Mouse (Mus musculus): ENCODE measurements at regions not wholly inside any gene's neighbourhood (a gene's known extent, or its start where the extent isn't known, plus 50 kb on each side); places are given as distances from the start of the nearest gene placed in this dataset.

DNA sequence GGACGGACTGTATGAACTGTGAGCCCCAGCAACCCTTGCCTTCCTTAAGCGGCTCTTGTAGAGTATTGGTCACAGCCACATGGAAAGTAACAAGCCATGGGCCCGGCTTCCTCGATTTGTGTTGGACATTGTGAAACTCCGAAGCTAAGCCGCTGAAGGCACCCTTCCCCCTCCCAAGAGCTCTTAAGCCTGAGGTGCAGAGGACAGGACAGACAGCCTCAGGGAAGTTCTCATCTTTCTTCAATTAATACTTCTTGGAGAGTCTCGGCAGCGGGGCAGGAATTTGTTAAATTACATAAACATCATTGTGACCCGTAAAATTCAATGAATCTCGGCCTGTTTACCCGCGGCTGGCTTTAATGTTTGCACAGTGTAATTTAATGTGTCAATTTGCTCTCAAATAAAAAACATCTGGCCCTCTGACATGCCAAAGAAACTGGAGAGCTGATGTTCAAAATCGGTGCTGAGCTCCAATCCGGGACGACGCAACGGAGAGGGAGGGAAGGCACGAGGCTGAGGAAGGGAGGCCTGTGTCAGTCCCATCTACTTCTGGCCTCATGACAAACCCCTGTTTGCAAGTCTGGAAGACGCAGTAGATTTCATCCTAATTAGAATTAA is 208.4 kb upstream of the Tle3 start:
- 58% methylated on average over 19 of the region's 19 CpGs for WGBS
- ATAC-seq = no peak

GRCm38 (mm10) chr9:61164501-61165251 is 207.5 kb upstream of the Tle3 start:
- H3K4me3 ChIP-seq (ENCODE audit: low read depth, low read length) = no peak overlapping the region
- no peaks in the 10 kb centered on the region for H3K36me3 ChIP-seq (ENCODE audit: insufficient read depth)
- 0 out of 2 replicates have a peak, but pooled peaks cover 8% of the 10 kb centered on the region for H3K4me1 ChIP-seq (ENCODE audit: insufficient read depth)
- 0 out of 2 replicates have a peak, but pooled peaks cover 3% of the 10 kb centered on the region for H3K27me3 ChIP-seq (ENCODE audit: insufficient read depth, low read length)
- no peak overlapping the region for H3K4me2 ChIP-seq (ENCODE audit: low read depth)
- no peak overlapping the region for H3K9ac ChIP-seq
- no peak for DNase-seq
- TF ChIP-seq CTCF (IDR thresholded peaks at IDR 0.05; ENCODE audit: low read depth) = no peak
- no peak for ATAC-seq
- H3K9me3 ChIP-seq (ENCODE audit: low read length) = no peaks in the 10 kb centered on the region
- no peak overlapping the region for H3K27ac ChIP-seq (ENCODE audit: low read depth, low read length)
- 67% methylated on average over 11 of the region's 11 CpGs for WGBS

More for the DNA sequence above, 208.4 kb upstream of the Tle3 start:
- no peaks in the 10 kb centered on the region for H3K36me3 ChIP-seq (ENCODE audit: insufficient read depth)
- H3K4me1 ChIP-seq (ENCODE audit: insufficient read depth) = 0 out of 2 replicates have a peak, but pooled peaks cover 8% of the 10 kb centered on the region
- no peak for TF ChIP-seq CTCF (IDR thresholded peaks at IDR 0.05; ENCODE audit: low read depth)
- H3K4me2 ChIP-seq (ENCODE audit: low read depth) = no peak overlapping the region
- H3K4me3 ChIP-seq (ENCODE audit: low read depth, low read length) = no peak overlapping the region
- no peak overlapping the region for H3K9ac ChIP-seq
- DNase-seq = no peak
- 0 out of 2 replicates have a peak, but pooled peaks cover 3% of the 10 kb centered on the region for H3K27me3 ChIP-seq (ENCODE audit: insufficient read depth, low read length)
- no peaks in the 10 kb centered on the region for H3K9me3 ChIP-seq (ENCODE audit: low read length)
- H3K27ac ChIP-seq (ENCODE audit: low read depth, low read length) = no peak overlapping the region

- no peak overlapping the region for H3K9ac ChIP-seq
- 89% methylated on average over 2 of the region's 2 CpGs for WGBS
- 0 out of 2 replicates have a peak, but pooled peaks cover 8% of the 10 kb centered on the region for H3K4me1 ChIP-seq (ENCODE audit: insufficient read depth)
- ATAC-seq (no peak), DNase-seq (no peak)
- no peak for TF ChIP-seq CTCF (IDR thresholded peaks at IDR 0.05; ENCODE audit: low read depth)
- no peaks in the 10 kb centered on the region for H3K36me3 ChIP-seq (ENCODE audit: insufficient read depth)
- no peak overlapping the region for H3K4me3 ChIP-seq (ENCODE audit: low read depth, low read length)
- H3K27ac ChIP-seq (ENCODE audit: low read depth, low read length) = no peak overlapping the region
- H3K27me3 ChIP-seq (ENCODE audit: insufficient read depth, low read length) = 0 out of 2 replicates have a peak, but pooled peaks cover 3% of the 10 kb centered on the region
- no peaks in the 10 kb centered on the region for H3K9me3 ChIP-seq (ENCODE audit: low read length)
- H3K4me2 ChIP-seq (ENCODE audit: low read depth) = no peak overlapping the region
Measured at GRCm38 (mm10) chr9:61166115-61166514, 206.1 kb upstream of the Tle3 start.

GRCm38 (mm10) chr9:61167097-61167842 is 204.9 kb upstream of the Tle3 start:
- Histone ChIP-seq H3K36me3 (ENCODE audit: insufficient read depth) (no peaks in the 10 kb centered on the region), H3K4me2 (ENCODE audit: low read depth) (no peak overlapping the region), H3K27ac (ENCODE audit: low read depth, low read length) (no peak overlapping the region), H3K4me1 (ENCODE audit: insufficient read depth) (0 out of 2 replicates have a peak, but pooled peaks cover 8% of the 10 kb centered on the region), H3K9me3 (ENCODE audit: low read length) (no peaks in the 10 kb centered on the region), H3K4me3 (ENCODE audit: low read depth, low read length) (no peak overlapping the region), H3K9ac (no peak overlapping the region), H3K27me3 (ENCODE audit: insufficient read depth, low read length) (no peaks in the 10 kb centered on the region)
- no peak for TF ChIP-seq CTCF (IDR thresholded peaks at IDR 0.05; ENCODE audit: low read depth)
- ATAC-seq = no peak
- no peak for DNase-seq
- WGBS = 82% methylated on average over 11 of the region's 11 CpGs

DNA sequence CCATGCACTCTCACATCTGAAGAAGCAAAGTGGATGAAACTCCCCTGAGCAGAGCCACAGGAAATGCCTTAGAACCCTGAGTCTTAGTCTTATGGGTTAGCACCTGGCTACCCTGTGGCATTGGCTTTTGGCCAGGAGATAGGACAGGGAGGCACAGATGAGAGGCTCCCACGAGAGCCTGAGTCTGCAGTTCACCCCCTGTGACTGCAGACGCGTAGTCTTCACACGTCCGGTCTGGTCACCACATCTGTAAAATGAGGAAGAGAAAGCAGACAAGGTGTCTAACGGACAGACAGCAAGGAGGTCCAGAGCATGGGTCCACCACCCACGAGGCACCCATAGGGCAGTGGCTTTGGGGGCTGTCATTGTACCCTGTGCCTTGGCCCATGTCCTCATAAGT is 203.2 kb upstream of the Tle3 start:
- H3K9me3 ChIP-seq (ENCODE audit: low read length) = no peaks in the 10 kb centered on the region
- no peak overlapping the region for H3K4me2 ChIP-seq (ENCODE audit: low read depth)
- no peak overlapping the region for H3K27ac ChIP-seq (ENCODE audit: low read depth, low read length)
- no peak for ATAC-seq
- DNase-seq = no peak
- no peaks in the 10 kb centered on the region for H3K4me1 ChIP-seq (ENCODE audit: insufficient read depth)
- no peaks in the 10 kb centered on the region for H3K27me3 ChIP-seq (ENCODE audit: insufficient read depth, low read length)
- H3K36me3 ChIP-seq (ENCODE audit: insufficient read depth) = no peaks in the 10 kb centered on the region
- H3K4me3 ChIP-seq (ENCODE audit: low read depth, low read length) = no peak overlapping the region
- H3K9ac ChIP-seq = no peak overlapping the region
- no peak for TF ChIP-seq CTCF (IDR thresholded peaks at IDR 0.05; ENCODE audit: low read depth)
- WGBS = 87% methylated on average over 7 of the region's 7 CpGs

DNA sequence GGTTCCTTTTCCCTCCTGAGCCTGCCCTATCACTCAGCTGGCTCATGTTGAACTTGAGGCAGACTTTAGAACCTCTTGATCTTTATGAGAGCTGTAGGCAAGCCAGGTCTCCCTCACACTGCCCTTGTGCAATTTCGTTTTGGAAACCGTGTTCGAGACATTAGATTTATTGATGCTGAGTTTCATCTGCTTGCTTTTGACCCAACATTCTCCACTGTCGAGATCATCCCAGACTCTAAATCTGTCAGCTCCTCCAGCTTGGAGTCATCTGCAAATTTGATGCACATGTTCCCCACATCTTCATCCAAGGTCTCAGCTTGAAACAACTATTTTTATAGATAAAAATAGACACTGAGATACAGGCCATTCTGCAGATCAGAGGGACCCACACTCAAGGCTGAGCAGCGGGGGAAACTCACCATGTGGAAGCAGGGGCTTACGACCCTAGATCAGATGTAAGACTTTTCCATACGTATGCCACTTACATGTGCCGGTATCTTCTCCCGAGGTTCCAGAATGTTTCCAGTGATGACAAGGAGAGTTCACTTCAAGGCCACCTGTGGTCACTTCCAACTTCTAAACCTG is 202.6 kb upstream of the Tle3 start:
- no peak for DNase-seq
- WGBS = 90% methylated on average over 9 of the region's 9 CpGs

More for the DNA sequence above, 202.6 kb upstream of the Tle3 start:
- no peak overlapping the region for H3K9ac ChIP-seq
- H3K36me3 ChIP-seq (ENCODE audit: insufficient read depth) = no peaks in the 10 kb centered on the region
- no peak for ATAC-seq
- H3K4me1 ChIP-seq (ENCODE audit: insufficient read depth) = no peaks in the 10 kb centered on the region
- H3K27me3 ChIP-seq (ENCODE audit: insufficient read depth, low read length) = no peaks in the 10 kb centered on the region
- no peaks in the 10 kb centered on the region for H3K9me3 ChIP-seq (ENCODE audit: low read length)
- no peak for TF ChIP-seq CTCF (IDR thresholded peaks at IDR 0.05; ENCODE audit: low read depth)
- no peak overlapping the region for H3K4me2 ChIP-seq (ENCODE audit: low read depth)
- H3K4me3 ChIP-seq (ENCODE audit: low read depth, low read length) = no peak overlapping the region
- no peak overlapping the region for H3K27ac ChIP-seq (ENCODE audit: low read depth, low read length)

Data from forebrain, postnatal 0 days (tissue).